Mouse (Mus musculus) skeletal muscle tissue, postnatal 0 days (tissue): ENCODE results near the gene Olfr43. TPM values are rescaled to one million over a fixed set of nuclear protein-coding genes. Genes with fewer than 3 reads are reported as not detected.

ENCODE experiments used
- polyA plus RNA-seq: library from polyadenylated mRNA; unstranded; fragments of >200 nt; fragmentation: Nextera tagmentation; extraction: Ambion mirVana; gene quantifications from 2 replicates; pipeline ENCODE4 v1.2.1, GENCODE M21; 2015

Olfr43 gene
- not detected in 2 replicates for polyA plus RNA-seq

DNA sequence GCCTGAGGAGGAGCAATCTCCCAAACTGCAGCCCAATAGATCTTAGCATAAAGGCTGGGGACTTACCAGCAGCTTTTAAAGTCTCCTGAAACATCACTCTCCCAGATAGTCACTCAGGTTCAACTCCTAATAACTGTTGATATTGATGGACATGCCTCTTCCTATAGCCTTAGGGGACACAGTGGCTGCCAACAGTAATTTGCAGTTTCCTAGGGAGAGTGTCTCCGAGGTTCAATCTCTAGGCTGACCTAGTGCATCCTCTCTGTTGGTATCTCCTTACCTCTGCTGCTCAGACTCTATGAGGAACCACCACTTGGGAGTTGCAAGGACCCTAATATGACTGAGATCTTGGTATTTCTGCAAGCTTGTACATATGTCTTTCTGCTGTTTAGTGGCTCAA, at the start of gene Olfr43:
Olfr43 (minus strand) TSS at position 101 of the 400 bp plus-strand sequence.

DNA sequence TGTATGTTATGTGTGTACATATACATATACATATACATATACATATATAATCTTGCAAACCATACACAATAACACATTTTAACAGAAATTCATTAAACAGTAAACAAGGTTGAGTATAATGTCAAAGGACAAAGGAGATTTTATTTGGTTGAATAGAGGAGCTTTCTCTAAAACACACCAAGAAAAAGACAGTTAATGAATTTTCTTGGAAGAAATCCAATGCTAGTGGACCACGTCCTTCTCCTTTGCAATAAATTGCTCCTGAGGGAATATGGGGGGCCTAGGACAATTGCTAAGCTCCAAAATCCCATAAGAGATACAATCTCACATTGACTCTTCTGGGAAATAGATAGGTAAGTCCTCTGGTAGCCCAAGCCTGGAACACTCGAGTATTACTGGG, 48.3 kb upstream of the Olfr43 start, which contains the start of gene Olfr406:
Olfr406 (plus strand) TSS at position 301 of the 400 bp plus-strand sequence.

DNA sequence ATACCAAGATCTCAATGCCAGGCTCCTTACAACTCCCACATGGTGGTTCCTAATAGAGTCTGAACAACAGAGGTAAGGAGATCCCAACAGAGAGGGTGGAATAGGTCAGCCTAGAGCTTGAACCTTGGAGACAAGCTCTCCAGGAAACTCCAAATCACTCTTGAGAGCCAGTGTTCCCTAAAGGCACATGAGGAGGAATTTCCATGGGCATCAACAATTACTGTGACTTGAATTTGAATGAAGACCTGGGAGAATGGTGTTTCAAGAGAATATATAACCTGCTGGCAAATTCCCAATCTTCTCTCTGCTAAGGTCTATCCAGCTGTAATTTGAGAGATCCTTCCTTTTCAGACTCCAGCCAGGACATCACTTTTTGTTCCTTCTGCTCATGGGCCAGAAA, 25.2 kb downstream of the Olfr43 start, which contains the start of gene Olfr403:
Olfr403 (plus strand) TSS at position 301 of the 400 bp plus-strand sequence.

Other genes with a start within 250 kb of the Olfr43 start
- gene Olfr398, start 221.0 kb downstream of the Olfr43 start, polyA plus RNA-seq: not detected in 2 replicates
- gene Olfr139, start 154.8 kb downstream of the Olfr43 start, polyA plus RNA-seq: not detected in 2 replicates
- not detected in 2 replicates for gene Olfr399, start 154.8 kb downstream of the Olfr43 start, polyA plus RNA-seq
- not detected in 2 replicates for gene Zfp616, start 141.4 kb downstream of the Olfr43 start, polyA plus RNA-seq
- not detected in 2 replicates for gene Olfr401, start 97.7 kb downstream of the Olfr43 start, polyA plus RNA-seq
- not detected in 2 replicates for gene Olfr402, start 57.9 kb downstream of the Olfr43 start, polyA plus RNA-seq
- not detected in 2 replicates for gene Olfr403, start 25.1 kb downstream of the Olfr43 start, polyA plus RNA-seq
- not detected in 2 replicates for gene Olfr406, start 48.4 kb upstream of the Olfr43 start, polyA plus RNA-seq
- not detected in 2 replicates for gene Olfr59, start 72.4 kb upstream of the Olfr43 start, polyA plus RNA-seq
- not detected in 2 replicates for gene Olfr410, start 126.7 kb upstream of the Olfr43 start, polyA plus RNA-seq
- gene Olfr411, start 141.3 kb upstream of the Olfr43 start, polyA plus RNA-seq: not detected in 2 replicates
- not detected in 2 replicates for gene Olfr412, start 150.7 kb upstream of the Olfr43 start, polyA plus RNA-seq